Mouse (Mus musculus): Measurements from ENCODE around the gene Prr15l.

- TF ChIP-seq CTCF (IDR thresholded peaks at IDR 0.05; ENCODE audit: low read depth, low read length), result no peak
- no peak for TF ChIP-seq POLR2A (IDR thresholded peaks at IDR 0.05; ENCODE audit: extremely low read depth, insufficient read depth, low read length)
Measured at GRCm38 (mm10) chr11:96934921-96935356, 7.0 kb downstream of the Prr15l start.

Measured in liver, adult 2 months (tissue).